8 mouse cellular contexts compared by ENCODE assay signal in genomic region chr2:180041577-180042255, GRCm38 (mm10). TPM values are rescaled to one million over a fixed set of nuclear protein-coding genes. Genes with fewer than 3 reads are reported as not detected.
DNase-seq lines count a peak whose midpoint lies in the region; ATAC-seq and TF ChIP-seq lines count a peak whose summit lies in the region.

No protein-coding gene starts in this region.

- H3K4me3 ChIP-seq in MEL (ENCODE audit: control insufficient read depth in 1 of 2, insufficient read depth in 1 of 2, low read depth in 2 of 2, low read length in 2 of 2): peak overlapping the region; percentile 87 to 91
- peak overlapping the region; percentile 78 for H3K4me3 ChIP-seq in erythroblast, embryonic 14.5 days (replicated peaks)
- peak overlapping the region; percentile 96 for H3K4me3 ChIP-seq in hindbrain, embryonic 15.5 days
- H3K4me3 ChIP-seq in limb, embryonic 11.5 days (ENCODE audit: low read depth, low read length): peak overlapping the region; percentile 94
- peak overlapping the region; percentile 81 for H3K4me3 ChIP-seq in midbrain, embryonic 10.5 days
- peak overlapping the region; percentile 94 for H3K4me3 ChIP-seq in stomach, postnatal 0 days (ENCODE audit: low read depth, low read length)

- WGBS in hindbrain, embryonic 15.5 days: 1% methylated on average over 64 of the region's 66 CpGs
- under 1% methylated on average over 54 of the region's 66 CpGs for WGBS in limb, embryonic 11.5 days
- WGBS in midbrain, embryonic 10.5 days: under 1% methylated on average over 66 of the region's 66 CpGs
- under 1% methylated on average over 61 of the region's 66 CpGs for WGBS in stomach, postnatal 0 days

- peaks cover 13 to 18% of the 10 kb centered on the region in 2 experiments for H3K36me3 ChIP-seq in MEL (ENCODE audit: control insufficient read depth in 1 of 2, insufficient read depth in 2 of 2, low read length in 2 of 2)
- peaks cover 42% of the 10 kb centered on the region for H3K36me3 ChIP-seq in erythroblast, embryonic 14.5 days (ENCODE audit: control insufficient read depth)
- peaks cover 27% of the 10 kb centered on the region for H3K36me3 ChIP-seq in hindbrain, embryonic 15.5 days
- H3K36me3 ChIP-seq in limb, embryonic 11.5 days (ENCODE audit: control insufficient read depth, insufficient read depth, low read length): peaks cover 17% of the 10 kb centered on the region
- peaks cover 42% of the 10 kb centered on the region for H3K36me3 ChIP-seq in midbrain, embryonic 10.5 days
- H3K36me3 ChIP-seq in stomach, postnatal 0 days (ENCODE audit: control insufficient read depth, insufficient read depth, low read length): peaks cover 14% of the 10 kb centered on the region

- no peak for TF ChIP-seq EP300 in MEL (IDR thresholded peaks at IDR 0.05; ENCODE audit: low read depth in 1 of 2, low read length in 2 of 2)
- no peak for TF ChIP-seq EP300 in stomach, postnatal 0 days (optimal IDR thresholded peaks at IDR 0.05)

- H3K4me1 ChIP-seq in MEL (ENCODE audit: control insufficient read depth in 1 of 2, insufficient read depth in 2 of 2, low read length in 2 of 2): peaks cover 4 to 17% of the 10 kb centered on the region in 2 experiments; a peak in 3 of 4 replicates
- H3K4me1 ChIP-seq in erythroblast, embryonic 14.5 days (ENCODE audit: control insufficient read depth): peaks cover 37% of the 10 kb centered on the region
- peaks cover 42% of the 10 kb centered on the region for H3K4me1 ChIP-seq in hindbrain, embryonic 15.5 days (replicated peaks)
- peaks cover 15% of the 10 kb centered on the region for H3K4me1 ChIP-seq in limb, embryonic 11.5 days (ENCODE audit: control insufficient read depth, insufficient read depth, low read length)
- peaks cover 45% of the 10 kb centered on the region for H3K4me1 ChIP-seq in midbrain, embryonic 10.5 days
- 0 out of 2 replicates have a peak, but pooled peaks cover 3% of the 10 kb centered on the region for H3K4me1 ChIP-seq in stomach, postnatal 0 days (replicated peaks; ENCODE audit: control insufficient read depth, insufficient read depth)

- no peaks in the 10 kb centered on the region for H3K27me3 ChIP-seq in MEL (ENCODE audit: control insufficient read depth in 1 of 2, insufficient read depth in 2 of 2, low read length in 2 of 2)
- H3K27me3 ChIP-seq in erythroblast, embryonic 14.5 days (ENCODE audit: control insufficient read depth): peaks cover 21% of the 10 kb centered on the region
- no peaks in the 10 kb centered on the region for H3K27me3 ChIP-seq in hindbrain, embryonic 15.5 days
- H3K27me3 ChIP-seq in limb, embryonic 11.5 days (ENCODE audit: control insufficient read depth, insufficient read depth, low read length): no peaks in the 10 kb centered on the region
- no peaks in the 10 kb centered on the region for H3K27me3 ChIP-seq in midbrain, embryonic 10.5 days (ENCODE audit: low read depth, poor library complexity, severe bottlenecking)
- no peaks in the 10 kb centered on the region for H3K27me3 ChIP-seq in stomach, postnatal 0 days (ENCODE audit: control insufficient read depth, insufficient read depth, low read length)

- peak overlapping the region; percentile 75 for H3K27ac ChIP-seq in MEL (ENCODE audit: control insufficient read depth, low read depth, low read length)
- peak overlapping the region; percentile 99 for H3K27ac ChIP-seq in hindbrain, embryonic 15.5 days (replicated peaks)
- peak overlapping the region; percentile 70 for H3K27ac ChIP-seq in limb, embryonic 11.5 days (replicated peaks; ENCODE audit: low read depth, low read length)
- H3K27ac ChIP-seq in midbrain, embryonic 10.5 days (replicated peaks): peak overlapping the region; percentile 98
- peak overlapping the region; percentile 94 for H3K27ac ChIP-seq in stomach, postnatal 0 days (replicated peaks)

- no peak for TF ChIP-seq CTCF in MEL (IDR thresholded peaks at IDR 0.05 in 2 of 3, conservative IDR thresholded peaks at IDR 0.05 in 1 of 3; ENCODE audit: control insufficient read depth in 1 of 3, insufficient read depth in 1 of 3, low read depth in 2 of 3, low read length in 3 of 3, poor library complexity in 1 of 3, severe bottlenecking in 1 of 3)
- no peak for TF ChIP-seq CTCF in stomach, postnatal 0 days (IDR thresholded peaks at IDR 0.05; ENCODE audit: low read depth)

- peaks cover 43% of the 10 kb centered on the region for H3K79me2 ChIP-seq in MEL (ENCODE audit: control insufficient read depth, insufficient read depth, low read length, poor library complexity)

- no peak; a peak in 1 of 4 replicates for TF ChIP-seq POLR2A in MEL (IDR thresholded peaks at IDR 0.05; ENCODE audit: control insufficient read depth in 1 of 2, insufficient read depth in 1 of 2, low read depth in 1 of 2, low read length in 2 of 2, poor library complexity in 1 of 2)

- H3K9me3 ChIP-seq in MEL (replicated peaks; ENCODE audit: insufficient read depth, low read length): no peaks in the 10 kb centered on the region
- no peaks in the 10 kb centered on the region for H3K9me3 ChIP-seq in erythroblast, embryonic 14.5 days (ENCODE audit: control insufficient read depth, low read length)
- no peaks in the 10 kb centered on the region for H3K9me3 ChIP-seq in hindbrain, embryonic 15.5 days
- no peaks in the 10 kb centered on the region for H3K9me3 ChIP-seq in limb, embryonic 11.5 days (ENCODE audit: control insufficient read depth, low read length)
- no peaks in the 10 kb centered on the region for H3K9me3 ChIP-seq in midbrain, embryonic 10.5 days (replicated peaks)
- H3K9me3 ChIP-seq in stomach, postnatal 0 days (ENCODE audit: control insufficient read depth, low read length): no peaks in the 10 kb centered on the region

- H3K4me2 ChIP-seq in hindbrain, embryonic 15.5 days: peak overlapping the region; percentile 71
- H3K4me2 ChIP-seq in limb, embryonic 11.5 days (ENCODE audit: low read depth, severe bottlenecking): peak overlapping the region; percentile 83
- peak overlapping the region; percentile 97 for H3K4me2 ChIP-seq in stomach, postnatal 0 days (replicated peaks; ENCODE audit: low read depth)

- peak overlapping the region; percentile 95 for H3K9ac ChIP-seq in MEL (ENCODE audit: control insufficient read depth, low read depth, low read length, poor library complexity, severe bottlenecking)
- H3K9ac ChIP-seq in hindbrain, embryonic 15.5 days: peak overlapping the region; percentile 98
- peak overlapping the region; percentile 90 for H3K9ac ChIP-seq in limb, embryonic 11.5 days (ENCODE audit: low read length)
- peak overlapping the region; percentile 88 for H3K9ac ChIP-seq in stomach, postnatal 0 days (ENCODE audit: low read length)

- ATAC-seq in hindbrain, embryonic 15.5 days (ENCODE audit: low FRiP score, low read depth): peak; percentile 71
- peak; percentile 31; the same call in 1 of the 2 replicates for ATAC-seq in limb, embryonic 11.5 days (ENCODE audit: insufficient number of reproducible peaks, low FRiP score, low TSS enrichment, low read depth)
- ATAC-seq in stomach, postnatal 0 days (ENCODE audit: low FRiP score, low TSS enrichment): peak; percentile 70

- peak; percentile 72 to 78 for DNase-seq in cerebellum, postnatal 10 days
- DNase-seq in cerebellum, adult 11-12 months: no peak
- no peak for DNase-seq in MEL (ENCODE audit: low read depth, low spot score)
- peak; percentile 60 for DNase-seq in limb, embryonic 11.5 days (ENCODE audit: low spot score)
- DNase-seq in midbrain, embryonic 10.5 days (ENCODE audit: low spot score): no peak
- DNase-seq in stomach, postnatal 0 days (ENCODE audit: low spot score): peak; percentile 64

- TF ChIP-seq RAD21 in MEL (IDR thresholded peaks at IDR 0.05; ENCODE audit: low read depth, low read length): no peak

RNA-seq across cellular contexts. Expression of gene Psma7, which starts 0.5 kb away (rescaled TPM):
- total RNA-seq in MEL (2012; rRNA removed): 515 and 606 TPM in 2 replicates
- 100 to 1,000 TPM; 394 to 458 TPM for polyA plus RNA-seq in MEL (2012; ENCODE audit: insufficient read depth in 1 of 2, insufficient read length in 2 of 2, low read depth in 1 of 2, low replicate concordance in 2 of 2, missing spikeins in 1 of 2)
- polyA plus RNA-seq in erythroblast, embryonic 14.5 days (2012): 6.1 and 6.3 TPM in 2 replicates
- 541 and 546 TPM in 2 replicates for polyA plus RNA-seq in hindbrain, embryonic 15.5 days (2015; fragmentation: Nextera tagmentation; extraction: Ambion mirVana)
- 776 and 792 TPM in 2 replicates for polyA plus RNA-seq in limb, embryonic 11.5 days (2014; fragmentation: Nextera tagmentation; extraction: Ambion mirVana)
- 784 and 855 TPM in 2 replicates for polyA plus RNA-seq in midbrain, embryonic 10.5 days (2016; fragmentation: Nextera tagmentation; extraction: Ambion mirVana)
- 469 and 490 TPM in 2 replicates for polyA plus RNA-seq in stomach, postnatal 0 days (2015; fragmentation: Nextera tagmentation; extraction: Ambion mirVana)

RNA-seq across cellular contexts. Expression of gene Ss18l1, which starts 0.6 kb away (rescaled TPM):
- 2.8 and 3.1 TPM in 2 replicates for total RNA-seq in MEL (2012; rRNA removed)
- 1 to 10 TPM in 1 of 2 experiments, not detected in 1; 4.3 TPM for polyA plus RNA-seq in MEL (2012; ENCODE audit: insufficient read depth in 1 of 2, insufficient read length in 2 of 2, low read depth in 1 of 2, low replicate concordance in 2 of 2, missing spikeins in 1 of 2)
- polyA plus RNA-seq in erythroblast, embryonic 14.5 days (2012): 0.01 and 0.07 TPM in 2 replicates
- 51.5 and 58.7 TPM in 2 replicates for polyA plus RNA-seq in hindbrain, embryonic 15.5 days (2015; fragmentation: Nextera tagmentation; extraction: Ambion mirVana)
- polyA plus RNA-seq in limb, embryonic 11.5 days (2014; fragmentation: Nextera tagmentation; extraction: Ambion mirVana): 5.5 and 6.0 TPM in 2 replicates
- 8.6 and 14.6 TPM in 2 replicates for polyA plus RNA-seq in midbrain, embryonic 10.5 days (2016; fragmentation: Nextera tagmentation; extraction: Ambion mirVana)
- 1.4 TPM in 2 replicates for polyA plus RNA-seq in stomach, postnatal 0 days (2015; fragmentation: Nextera tagmentation; extraction: Ambion mirVana)

RNA-seq across cellular contexts. Expression of gene Lsm14b, which starts 16.9 kb away (rescaled TPM):
- 33.9 and 34.2 TPM in 2 replicates for total RNA-seq in MEL (2012; rRNA removed)
- polyA plus RNA-seq in MEL (2012; ENCODE audit: insufficient read depth in 1 of 2, insufficient read length in 2 of 2, low read depth in 1 of 2, low replicate concordance in 2 of 2, missing spikeins in 1 of 2): 10 to 100 TPM in 1 of 2 experiments, not detected in 1; 44.4 TPM
- 2.3 and 2.5 TPM in 2 replicates for polyA plus RNA-seq in erythroblast, embryonic 14.5 days (2012)
- polyA plus RNA-seq in hindbrain, embryonic 15.5 days (2015; fragmentation: Nextera tagmentation; extraction: Ambion mirVana): 18.8 and 20.5 TPM in 2 replicates
- 8.3 and 10.2 TPM in 2 replicates for polyA plus RNA-seq in limb, embryonic 11.5 days (2014; fragmentation: Nextera tagmentation; extraction: Ambion mirVana)
- polyA plus RNA-seq in midbrain, embryonic 10.5 days (2016; fragmentation: Nextera tagmentation; extraction: Ambion mirVana): 9.4 and 10.4 TPM in 2 replicates
- 3.8 and 3.9 TPM in 2 replicates for polyA plus RNA-seq in stomach, postnatal 0 days (2015; fragmentation: Nextera tagmentation; extraction: Ambion mirVana)

RNA-seq across cellular contexts. Expression of gene Mtg2, which starts 28.7 kb away (rescaled TPM):
- 35.2 and 41.2 TPM in 2 replicates for total RNA-seq in MEL (2012; rRNA removed)
- 10 to 100 TPM in 1 of 2 experiments, not detected in 1; 30.9 TPM for polyA plus RNA-seq in MEL (2012; ENCODE audit: insufficient read depth in 1 of 2, insufficient read length in 2 of 2, low read depth in 1 of 2, low replicate concordance in 2 of 2, missing spikeins in 1 of 2)
- 0.58 and 1.0 TPM in 2 replicates for polyA plus RNA-seq in erythroblast, embryonic 14.5 days (2012)
- polyA plus RNA-seq in hindbrain, embryonic 15.5 days (2015; fragmentation: Nextera tagmentation; extraction: Ambion mirVana): 30.3 and 34.8 TPM in 2 replicates
- polyA plus RNA-seq in limb, embryonic 11.5 days (2014; fragmentation: Nextera tagmentation; extraction: Ambion mirVana): 28.2 and 29.4 TPM in 2 replicates
- 33.2 and 37.9 TPM in 2 replicates for polyA plus RNA-seq in midbrain, embryonic 10.5 days (2016; fragmentation: Nextera tagmentation; extraction: Ambion mirVana)
- polyA plus RNA-seq in stomach, postnatal 0 days (2015; fragmentation: Nextera tagmentation; extraction: Ambion mirVana): 13.9 and 14.0 TPM in 2 replicates

Comparison
In these comparisons a context has a peak if more than half of its experiments do, and no peak if none do; other contexts are left out.
1. DNase-seq: peak in cerebellum, postnatal 10 days (2 of 2), limb, embryonic 11.5 days (single experiment) and stomach, postnatal 0 days (single experiment); none in cerebellum, adult 11-12 months (single experiment), MEL (single experiment) and midbrain, embryonic 10.5 days (single experiment).
2. RNA of gene Psma7, which starts 0.5 kb away (polyA plus RNA-seq): 784 to 855 TPM in midbrain, embryonic 10.5 days, 776 to 792 TPM in limb, embryonic 11.5 days, 541 to 546 TPM in hindbrain, embryonic 15.5 days, 469 to 490 TPM in stomach, postnatal 0 days and 394 to 458 TPM in MEL; 6.1 to 6.3 TPM in erythroblast, embryonic 14.5 days; every median in the first group is over 10 times any median in the second.
3. Peak in every context shown above with its lines, with median percentiles within 50 percentile points of each other: H3K27ac ChIP-seq, H3K4me3 ChIP-seq, H3K9ac ChIP-seq, ATAC-seq and H3K4me2 ChIP-seq.